ENCODE assay signal across 9 mouse cellular contexts in the genomic region with DNA sequence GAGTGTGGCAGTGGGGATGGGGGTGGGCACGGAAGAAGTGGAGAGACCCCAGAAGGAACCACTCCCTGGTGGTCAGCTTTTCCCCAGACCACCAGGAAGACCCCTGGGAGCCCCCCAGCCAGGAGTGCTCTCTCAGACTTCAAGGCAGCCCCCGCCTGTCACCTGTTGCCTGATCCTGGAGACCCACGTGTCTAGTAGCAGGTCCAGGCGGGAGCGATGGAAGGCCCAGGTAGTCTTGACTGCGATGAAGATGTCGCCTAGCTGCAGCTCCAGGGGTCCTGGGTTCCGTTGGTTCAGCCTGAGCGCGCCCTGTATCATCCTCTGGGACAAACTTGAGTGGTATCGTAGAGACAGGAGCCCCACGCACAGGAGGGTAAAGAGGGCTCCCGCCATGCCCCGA. TPM values are rescaled to one million over a fixed set of nuclear protein-coding genes. Genes with fewer than 3 reads are reported as not detected.
A peak's percentile ranks its signal among the peaks of the same experiment; 100 is the strongest.
DNase-seq lines count a peak whose midpoint lies in the region; ATAC-seq and TF ChIP-seq lines count a peak whose summit lies in the region.
"Had no signal": no experiment of that assay in that cellular context is flagged by ENCODE, and none has a peak within 500 bp of the region (broad histone marks: within the 10 kb centered on the region; RNA-seq: fewer than 3 reads in every experiment).

No protein-coding gene starts in this region.

- H3K9ac ChIP-seq in heart, embryonic 14.5 days (ENCODE audit: low read length) = peak overlapping the region; percentile 57
- H3K9ac ChIP-seq in ES-E14 (ENCODE audit: insufficient read depth, low read depth, low read length, poor library complexity, severe bottlenecking) = peak overlapping the region; percentile 64; the same call in 1 of the 2 replicates
- peak overlapping the region; percentile 46 for H3K9ac ChIP-seq in liver, postnatal 0 days (replicated peaks)

- no peak for ATAC-seq in heart, embryonic 14.5 days (ENCODE audit: insufficient number of reproducible peaks, insufficient read depth, low FRiP score, low read depth)
- ATAC-seq in liver, postnatal 0 days = 0 out of 2 replicates have a peak, but pooled peaks have one; percentile 3
- ATAC-seq in inflammation-experienced regulatory T-cells, adult 6 months = no peak
- ATAC-seq in megakaryocyte progenitor cell, adult 5-6 weeks (replicated peaks; ENCODE audit: poor library complexity) = no peak

- H3K36me3 ChIP-seq in heart, embryonic 14.5 days (ENCODE audit: control insufficient read depth, insufficient read depth, low read length) = peaks cover 21% of the 10 kb centered on the region
- peaks cover 14% of the 10 kb centered on the region for H3K36me3 ChIP-seq in ES-E14 (ENCODE audit: control insufficient read depth, insufficient read depth, low read length, poor library complexity, severe bottlenecking)
- H3K36me3 ChIP-seq in hindbrain, embryonic 10.5 days = peaks cover 28% of the 10 kb centered on the region
- peaks cover 17% of the 10 kb centered on the region for H3K36me3 ChIP-seq in liver, postnatal 0 days (replicated peaks; ENCODE audit: insufficient read depth, low read length)

- WGBS in heart, embryonic 14.5 days = 35% methylated on average over 14 of the region's 14 CpGs
- whole genome bisulfite sequencing in hindbrain, embryonic 10.5 days = 33% methylated on average over 14 of the region's 14 CpGs
- 19% methylated on average over 14 of the region's 14 CpGs for WGBS in liver, postnatal 0 days (ENCODE audit: insufficient replicate concordance)

- H3K27me3 ChIP-seq in heart, embryonic 14.5 days (ENCODE audit: control insufficient read depth, insufficient read depth, low read length) = no peaks in the 10 kb centered on the region
- H3K27me3 ChIP-seq in hindbrain, embryonic 10.5 days (ENCODE audit: insufficient read depth, poor library complexity, severe bottlenecking) = no peaks in the 10 kb centered on the region
- H3K27me3 ChIP-seq in liver, postnatal 0 days (ENCODE audit: insufficient read depth, low read length) = no peaks in the 10 kb centered on the region

- DNase-seq in heart, adult 8-10 months (ENCODE audit: low spot score) = no peak
- DNase-seq in ES-E14 (ENCODE audit: low read depth, low spot score) = no peak
- no peak for DNase-seq in hindbrain, embryonic 10.5 days (ENCODE audit: low spot score)
- no peak for DNase-seq in liver, postnatal 0 days
- DNase-seq in frontal cortex, adult 2 months (ENCODE audit: extremely low spot score in 1 of 2, low spot score in 1 of 2) = no peak
- DNase-seq: cerebellum, adult 11 months had no signal

- no peak for TF ChIP-seq EP300 in liver, postnatal 0 days (IDR thresholded peaks at IDR 0.05; ENCODE audit: low read depth)

- H3K4me3 ChIP-seq in heart, embryonic 14.5 days (ENCODE audit: control insufficient read depth in 1 of 2, insufficient read depth in 1 of 2, low read depth in 1 of 2, low read length in 2 of 2) = peak overlapping the region; percentile 22 to 28
- H3K4me3 ChIP-seq in ES-E14 (ENCODE audit: insufficient read depth in 1 of 2, low read depth in 1 of 2, low read length in 2 of 2, poor library complexity in 1 of 2, severe bottlenecking in 1 of 2) = peak overlapping the region; percentile 64 to 69
- peak overlapping the region; percentile 53 for H3K4me3 ChIP-seq in hindbrain, embryonic 10.5 days
- H3K4me3 ChIP-seq in liver, postnatal 0 days (ENCODE audit: low read depth, low read length) = peak overlapping the region; percentile 43

- H3K4me1 ChIP-seq in heart, embryonic 14.5 days (ENCODE audit: control insufficient read depth in 2 of 2, insufficient read depth in 2 of 2, low read length in 2 of 2) = peaks cover 3 to 8% of the 10 kb centered on the region in 2 experiments; a peak in 3 of 4 replicates
- peaks cover 5 to 14% of the 10 kb centered on the region in 2 experiments; a peak in 2 of 4 replicates for H3K4me1 ChIP-seq in ES-E14 (ENCODE audit: control insufficient read depth in 2 of 2, insufficient read depth in 2 of 2, low read length in 2 of 2, poor library complexity in 1 of 2)
- peaks cover 78% of the 10 kb centered on the region for H3K4me1 ChIP-seq in hindbrain, embryonic 10.5 days (replicated peaks)
- H3K4me1 ChIP-seq in liver, postnatal 0 days (ENCODE audit: insufficient read depth) = peaks cover 11% of the 10 kb centered on the region

- H3K27ac ChIP-seq in heart, embryonic 14.5 days (replicated peaks in 1 of 2; ENCODE audit: control insufficient read depth in 1 of 2, insufficient read depth in 1 of 2, low read depth in 2 of 2, low read length in 2 of 2) = peak overlapping the region in 1 of 2 experiments; percentile 61; a peak in 3 of 4 replicates
- H3K27ac ChIP-seq in ES-E14 (ENCODE audit: insufficient read depth, low read depth, low read length, poor library complexity, severe bottlenecking) = no peak overlapping the region
- H3K27ac ChIP-seq in hindbrain, embryonic 10.5 days = peak overlapping the region; percentile 91
- peak overlapping the region; percentile 77 for H3K27ac ChIP-seq in liver, postnatal 0 days (ENCODE audit: low read depth)

- in situ Hi-C loops in ES-E14 (cut with MboI; ENCODE audit: low sequenced_read_pairs in 2 of 2, unreplicated experiment in 2 of 2) = no loop called here

- TF ChIP-seq CTCF in liver, postnatal 0 days (IDR thresholded peaks at IDR 0.05; ENCODE audit: low read depth) = no peak

- peak overlapping the region; percentile 57 for H3K4me2 ChIP-seq in heart, embryonic 14.5 days (ENCODE audit: low read length)
- peak overlapping the region; percentile 75 for H3K4me2 ChIP-seq in liver, postnatal 0 days (ENCODE audit: low read depth, low read length)

- 0 out of 2 replicates have a peak, but pooled peaks cover 3% of the 10 kb centered on the region for H3K9me3 ChIP-seq in heart, embryonic 14.5 days (ENCODE audit: control insufficient read depth, low read length)
- no peaks in the 10 kb centered on the region for H3K9me3 ChIP-seq in ES-E14 (ENCODE audit: control insufficient read depth, insufficient read depth, low read depth, low read length)
- peaks cover 6% of the 10 kb centered on the region for H3K9me3 ChIP-seq in hindbrain, embryonic 10.5 days
- H3K9me3 ChIP-seq in liver, postnatal 0 days (ENCODE audit: low read length) = no peaks in the 10 kb centered on the region

TF ChIP-seq in ES-E14, 5 proteins besides CTCF, POLR2A, EP300 and RAD21:
- TF ChIP-seq MAFK (IDR thresholded peaks at IDR 0.05; ENCODE audit: insufficient read depth, low read depth, low read length) (no peak), HCFC1 (IDR thresholded peaks at IDR 0.05; ENCODE audit: borderline replicate concordance, insufficient read depth, low read length) (no peak), ZNF384 (IDR thresholded peaks at IDR 0.05; ENCODE audit: low read depth, low read length) (no peak), ZC3H11A (IDR thresholded peaks at IDR 0.05; ENCODE audit: borderline replicate concordance, low read depth, low read length) (no peak), CHD2 (IDR thresholded peaks at IDR 0.05; ENCODE audit: low read depth, low read length) (no peak)
TF ChIP-seq in ES-E14: peak in this region for 0.

RNA-seq across cellular contexts. Expression of gene Mfng, which starts 0.4 kb away (rescaled TPM):
- 8.2 and 8.3 TPM in 2 replicates for polyA plus RNA-seq in heart, embryonic 14.5 days (2014; fragmentation: Nextera tagmentation; extraction: Ambion mirVana)
- 10 to 100 TPM in 1 of 4 experiments, 1 to 10 TPM in 3; 7.5 to 11.4 (median 9.5) TPM for total RNA-seq in heart, adult 8-10 months (2022)
- 7.3 and 11.7 TPM in 2 replicates for total RNA-seq in ES-E14 (2012; rRNA removed)
- polyA plus RNA-seq in hindbrain, embryonic 10.5 days (2016; fragmentation: Nextera tagmentation; extraction: Ambion mirVana) = 71.6 and 79.0 TPM in 2 replicates
- polyA plus RNA-seq in liver, postnatal 0 days (2015; fragmentation: Nextera tagmentation; extraction: Ambion mirVana) = 4.7 and 4.8 TPM in 2 replicates
- 7.0 and 7.2 TPM in 2 replicates for polyA plus RNA-seq in frontal cortex, adult 2 months (2012; rRNA removed)
- polyA plus RNA-seq in inflammation-experienced regulatory T-cells, adult 6 months (2017; shearing (Covaris generic)) = 10 to 100 TPM; 45.8 to 70.7 (median 62.8) TPM
- total RNA-seq in megakaryocyte progenitor cell, adult 5-6 weeks (2015) = 13.3 and 13.6 TPM in 2 replicates
- total RNA-seq in megakaryocyte progenitor cell, adult 5-6 weeks (2017) = 10.0 and 10.5 TPM in 2 replicates

RNA-seq across cellular contexts. Expression of gene Card10, which starts 30.0 kb away (rescaled TPM):
- 6.5 and 7.1 TPM in 2 replicates for polyA plus RNA-seq in heart, embryonic 14.5 days (2014; fragmentation: Nextera tagmentation; extraction: Ambion mirVana)
- total RNA-seq in heart, adult 8-10 months (2022) = 10 to 100 TPM; 14.3 to 16.1 (median 15.2) TPM
- total RNA-seq in ES-E14 (2012; rRNA removed) = 3.8 and 5.0 TPM in 2 replicates
- 4.3 and 4.5 TPM in 2 replicates for polyA plus RNA-seq in hindbrain, embryonic 10.5 days (2016; fragmentation: Nextera tagmentation; extraction: Ambion mirVana)
- polyA plus RNA-seq in liver, postnatal 0 days (2015; fragmentation: Nextera tagmentation; extraction: Ambion mirVana) = 1.5 and 1.8 TPM in 2 replicates
- polyA plus RNA-seq in frontal cortex, adult 2 months (2012; rRNA removed) = 11.2 and 12.0 TPM in 2 replicates
- under 1 TPM; 0.15 to 0.26 (median 0.19) TPM for polyA plus RNA-seq in inflammation-experienced regulatory T-cells, adult 6 months (2017; shearing (Covaris generic))
- total RNA-seq in megakaryocyte progenitor cell, adult 5-6 weeks (2015) = 0.20 and 0.78 TPM in 2 replicates
- total RNA-seq in megakaryocyte progenitor cell, adult 5-6 weeks (2017) = 0.12 and 0.14 TPM in 2 replicates

RNA-seq across cellular contexts. Expression of gene Elfn2, which starts 54.3 kb away (rescaled TPM):
- not detected in 2 replicates for polyA plus RNA-seq in heart, embryonic 14.5 days (2014; fragmentation: Nextera tagmentation; extraction: Ambion mirVana)
- total RNA-seq in heart, adult 8-10 months (2022) = 1 to 10 TPM; 1.9 to 4.4 (median 2.5) TPM
- total RNA-seq in ES-E14 (2012; rRNA removed) = 0.09 and 0.53 TPM in 2 replicates
- 0.24 and 0.39 TPM in 2 replicates for polyA plus RNA-seq in hindbrain, embryonic 10.5 days (2016; fragmentation: Nextera tagmentation; extraction: Ambion mirVana)
- not detected in 2 replicates for polyA plus RNA-seq in liver, postnatal 0 days (2015; fragmentation: Nextera tagmentation; extraction: Ambion mirVana)
- 64.9 and 68.2 TPM in 2 replicates for polyA plus RNA-seq in frontal cortex, adult 2 months (2012; rRNA removed)
- polyA plus RNA-seq in inflammation-experienced regulatory T-cells, adult 6 months (2017; shearing (Covaris generic)) = under 1 TPM in 1 of 3 experiments, not detected in 2; 0.05 TPM
- total RNA-seq in megakaryocyte progenitor cell, adult 5-6 weeks (2015) = not detected in 2 replicates
- total RNA-seq in megakaryocyte progenitor cell, adult 5-6 weeks (2017) = 0.04 TPM in 1 of 2 replicates, not detected in the other

Comparison
In these comparisons a context has a peak if more than half of its experiments do, and no peak if none do; other contexts are left out.
1. RNA of gene Elfn2, which starts 54.3 kb away (polyA plus RNA-seq): 64.9 to 68.2 TPM in frontal cortex, adult 2 months; 0.24 to 0.39 TPM in hindbrain, embryonic 10.5 days, not detected in heart, embryonic 14.5 days, 0.05 TPM in inflammation-experienced regulatory T-cells, adult 6 months and not detected in liver, postnatal 0 days; every median in the first group is over 10 times any median in the second.
2. Peak in every context shown above with its lines, with median percentiles within 50 percentile points of each other: H3K4me3 ChIP-seq and H3K9ac ChIP-seq.